In genomic region chr2:142698650-142699049, GRCm38 (mm10) we compare ENCODE assay signal across 8 mouse cellular contexts.
A peak's percentile ranks its signal among the peaks of the same experiment; 100 is the strongest.
DNase-seq lines count a peak whose midpoint lies in the region; ATAC-seq lines count a peak whose summit lies in the region.

No protein-coding gene starts in this region.

- no peaks in the 10 kb centered on the region for H3K4me1 ChIP-seq in midbrain, embryonic 14.5 days (ENCODE audit: control insufficient read depth, insufficient read depth, low read length)
- no peaks in the 10 kb centered on the region; the same call in 1 of the 2 replicates for H3K4me1 ChIP-seq in midbrain, embryonic 11.5 days (ENCODE audit: control insufficient read depth, insufficient read depth, low read length)
- H3K4me1 ChIP-seq in heart, embryonic 16.5 days (ENCODE audit: control insufficient read depth, insufficient read depth, low read length) = peaks cover 3% of the 10 kb centered on the region
- H3K4me1 ChIP-seq in midbrain, embryonic 13.5 days (replicated peaks) = no peaks in the 10 kb centered on the region; the same call in 1 of the 2 replicates

- peak; percentile 47 for DNase-seq in cerebellum, adult 11-12 months
- DNase-seq in midbrain, embryonic 14.5 days = peak; percentile 31
- DNase-seq in midbrain, embryonic 11.5 days (ENCODE audit: low spot score, missing footprints) = no peak
- peak; percentile 19 for DNase-seq in lung, postnatal 14 days
- DNase-seq in thymus, postnatal 4 days = no peak

- H3K27me3 ChIP-seq in midbrain, embryonic 14.5 days (ENCODE audit: control insufficient read depth, insufficient read depth, low read length) = no peaks in the 10 kb centered on the region
- no peaks in the 10 kb centered on the region for H3K27me3 ChIP-seq in midbrain, embryonic 11.5 days (ENCODE audit: control insufficient read depth, insufficient read depth, low read length)
- no peaks in the 10 kb centered on the region for H3K27me3 ChIP-seq in heart, embryonic 16.5 days (ENCODE audit: control insufficient read depth, insufficient read depth, low read length)
- H3K27me3 ChIP-seq in midbrain, embryonic 13.5 days = no peaks in the 10 kb centered on the region

- no peaks in the 10 kb centered on the region for H3K36me3 ChIP-seq in midbrain, embryonic 14.5 days (ENCODE audit: control insufficient read depth, insufficient read depth, low read length)
- H3K36me3 ChIP-seq in midbrain, embryonic 11.5 days (ENCODE audit: control insufficient read depth, insufficient read depth, low read length) = no peaks in the 10 kb centered on the region
- H3K36me3 ChIP-seq in heart, embryonic 16.5 days (ENCODE audit: control insufficient read depth, insufficient read depth) = peaks cover 6% of the 10 kb centered on the region; the same call in 1 of the 2 replicates
- H3K36me3 ChIP-seq in midbrain, embryonic 13.5 days = no peaks in the 10 kb centered on the region; the same call in 1 of the 2 replicates

- no peak overlapping the region for H3K27ac ChIP-seq in midbrain, embryonic 14.5 days (replicated peaks; ENCODE audit: low read depth, low read length)
- no peak overlapping the region for H3K27ac ChIP-seq in midbrain, embryonic 11.5 days (ENCODE audit: low read depth, low read length)
- H3K27ac ChIP-seq in heart, embryonic 16.5 days (ENCODE audit: low read length) = peak overlapping the region; percentile 32; the same call in 1 of the 2 replicates
- no peak overlapping the region for H3K27ac ChIP-seq in midbrain, embryonic 13.5 days

- no peak overlapping the region for H3K4me2 ChIP-seq in midbrain, embryonic 14.5 days (ENCODE audit: low read length)
- no peak overlapping the region for H3K4me2 ChIP-seq in midbrain, embryonic 11.5 days
- no peak overlapping the region for H3K4me2 ChIP-seq in heart, embryonic 16.5 days (ENCODE audit: low read depth, low read length)
- no peak overlapping the region for H3K4me2 ChIP-seq in midbrain, embryonic 13.5 days (replicated peaks)

- whole genome bisulfite sequencing in midbrain, embryonic 14.5 days = 71% methylated on average over 3 of the region's 3 CpGs
- 87% methylated on average over 3 of the region's 3 CpGs for WGBS in midbrain, embryonic 11.5 days
- 18% methylated on average over 3 of the region's 3 CpGs for WGBS in heart, embryonic 16.5 days
- 79% methylated on average over 3 of the region's 3 CpGs for WGBS in midbrain, embryonic 13.5 days

- no peak overlapping the region for H3K4me3 ChIP-seq in midbrain, embryonic 14.5 days (replicated peaks; ENCODE audit: low read depth, low read length)
- H3K4me3 ChIP-seq in midbrain, embryonic 11.5 days (ENCODE audit: low read depth, low read length) = no peak overlapping the region
- H3K4me3 ChIP-seq in heart, embryonic 16.5 days (ENCODE audit: low read length) = no peak overlapping the region
- H3K4me3 ChIP-seq in midbrain, embryonic 13.5 days (replicated peaks) = no peak overlapping the region

- ATAC-seq in cerebellum, adult (ENCODE audit: insufficient number of reproducible peaks, low FRiP score, low TSS enrichment) = no peak
- ATAC-seq in midbrain, embryonic 14.5 days (ENCODE audit: low FRiP score, low TSS enrichment) = no peak
- ATAC-seq in midbrain, embryonic 11.5 days (ENCODE audit: low FRiP score) = no peak
- ATAC-seq in heart, embryonic 16.5 days (replicated peaks; ENCODE audit: extremely low read depth, insufficient read depth, low FRiP score) = peak; percentile 85
- no peak for ATAC-seq in midbrain, embryonic 13.5 days

- no peak overlapping the region for H3K9ac ChIP-seq in midbrain, embryonic 14.5 days (replicated peaks; ENCODE audit: low read length)
- no peak overlapping the region for H3K9ac ChIP-seq in midbrain, embryonic 11.5 days (ENCODE audit: low read length)
- no peak overlapping the region for H3K9ac ChIP-seq in heart, embryonic 16.5 days (ENCODE audit: low read length)
- H3K9ac ChIP-seq in midbrain, embryonic 13.5 days (replicated peaks) = no peak overlapping the region

- no peaks in the 10 kb centered on the region for H3K9me3 ChIP-seq in midbrain, embryonic 14.5 days (ENCODE audit: control insufficient read depth, low read length)
- H3K9me3 ChIP-seq in midbrain, embryonic 11.5 days (ENCODE audit: control insufficient read depth, low read length) = no peaks in the 10 kb centered on the region
- H3K9me3 ChIP-seq in heart, embryonic 16.5 days (replicated peaks; ENCODE audit: control insufficient read depth, low read length) = no peaks in the 10 kb centered on the region
- H3K9me3 ChIP-seq in midbrain, embryonic 13.5 days = no peaks in the 10 kb centered on the region

Comparison
In these comparisons a context has a peak if more than half of its experiments do, and no peak if none do; other contexts are left out.
1. DNase-seq: peak in cerebellum, adult 11-12 months (single experiment), midbrain, embryonic 14.5 days (single experiment) and lung, postnatal 14 days (single experiment); none in midbrain, embryonic 11.5 days (single experiment) and thymus, postnatal 4 days (single experiment).